Mouse (Mus musculus): ENCODE data around the gene Brms1. TPM values are rescaled to one million over a fixed set of nuclear protein-coding genes. Genes with fewer than 3 reads are reported as not detected.

Gene Brms1
- polyA plus RNA-seq, 1 experiment from 2014 or later, result 33.2 TPM

GRCm38 (mm10) chr19:5045531-5045930, 4.4 kb downstream of the Brms1 start:
- Histone ChIP-seq H3K4me2 (replicated peaks; ENCODE audit: low read depth) (no peak overlapping the region), H3K9ac (ENCODE audit: low read depth, low read length) (no peak overlapping the region), H3K27me3 (replicated peaks; ENCODE audit: control insufficient read depth, insufficient read depth, low read length) (no peaks in the 10 kb centered on the region), H3K9me3 (ENCODE audit: control insufficient read depth) (no peaks in the 10 kb centered on the region), H3K27ac (ENCODE audit: low read depth, low read length) (no peak overlapping the region), H3K4me1 (replicated peaks; ENCODE audit: control insufficient read depth, insufficient read depth, low read length) (0 out of 2 replicates have a peak, but pooled peaks cover 3% of the 10 kb centered on the region), H3K36me3 (ENCODE audit: control insufficient read depth, insufficient read depth) (peaks cover 30% of the 10 kb centered on the region), H3K4me3 (ENCODE audit: low read depth, low read length) (no peak overlapping the region)
- no peak for TF ChIP-seq CTCF (IDR thresholded peaks at IDR 0.05; ENCODE audit: low read depth)
- 84% methylated on average over 4 of the region's 4 CpGs for WGBS
- no peak for ATAC-seq

DNA sequence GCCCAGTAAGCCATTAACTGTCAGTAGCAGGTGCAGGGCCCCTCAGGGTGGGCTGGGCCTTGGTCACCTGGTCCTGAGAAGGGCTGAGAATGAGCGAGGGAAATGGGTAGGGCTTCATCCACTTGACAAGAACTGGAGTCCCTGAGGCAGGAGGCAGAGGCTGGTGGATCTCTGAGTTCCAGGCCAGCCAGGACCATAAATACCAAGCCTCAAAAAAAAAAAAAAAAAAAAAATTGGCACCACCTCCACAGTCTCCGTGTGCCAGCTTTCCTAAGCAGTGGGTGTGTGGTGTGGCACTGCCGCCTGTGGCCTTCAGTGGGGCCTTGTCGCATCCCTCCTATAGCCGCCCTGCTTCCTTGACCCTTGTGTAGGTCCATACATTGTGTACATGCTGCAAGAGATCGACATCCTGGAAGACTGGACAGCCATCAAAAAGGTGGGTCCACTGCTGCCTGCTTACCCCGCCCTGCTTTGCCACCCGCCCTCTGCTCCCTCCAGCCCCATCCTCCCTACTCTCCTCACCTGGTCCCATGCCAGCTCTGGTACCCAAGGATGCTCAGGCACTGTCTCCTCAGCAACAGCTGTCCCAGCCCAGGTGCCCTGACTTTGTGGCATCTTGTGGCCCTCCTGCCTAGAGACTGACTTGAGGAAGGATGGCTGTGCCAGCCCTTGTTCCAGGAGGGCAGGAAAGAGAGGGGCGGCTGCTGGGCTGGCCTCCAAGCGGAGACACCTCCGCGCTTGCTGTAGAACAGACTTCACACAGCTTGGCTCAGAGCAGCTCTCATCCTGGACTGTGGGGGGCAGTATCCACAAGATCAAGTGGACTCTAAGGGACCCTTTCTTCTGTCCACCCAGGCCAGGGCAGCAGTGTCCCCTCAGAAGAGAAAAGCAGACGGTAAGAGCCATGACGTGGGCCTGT, 7.2 kb downstream of the Brms1 start:
- H3K4me1 ChIP-seq (replicated peaks; ENCODE audit: control insufficient read depth, insufficient read depth, low read length), result no peaks in the 10 kb centered on the region
- no peaks in the 10 kb centered on the region for H3K9me3 ChIP-seq (ENCODE audit: control insufficient read depth)
- no peak overlapping the region for H3K27ac ChIP-seq (ENCODE audit: low read depth, low read length)
- no peak overlapping the region for H3K9ac ChIP-seq (ENCODE audit: low read depth, low read length)
- H3K27me3 ChIP-seq (replicated peaks; ENCODE audit: control insufficient read depth, insufficient read depth, low read length), result no peaks in the 10 kb centered on the region
- no peak overlapping the region for H3K4me2 ChIP-seq (replicated peaks; ENCODE audit: low read depth)
- TF ChIP-seq CTCF (IDR thresholded peaks at IDR 0.05; ENCODE audit: low read depth), result no peak
- H3K36me3 ChIP-seq (ENCODE audit: control insufficient read depth, insufficient read depth), result peaks cover 30% of the 10 kb centered on the region
- WGBS, result 81% methylated on average over 13 of the region's 14 CpGs
- no peak overlapping the region for H3K4me3 ChIP-seq (ENCODE audit: low read depth, low read length)
- ATAC-seq, result no peak

- H3K4me1 ChIP-seq (replicated peaks; ENCODE audit: control insufficient read depth, insufficient read depth, low read length), result no peaks in the 10 kb centered on the region
- TF ChIP-seq CTCF (IDR thresholded peaks at IDR 0.05; ENCODE audit: low read depth), result no peak
- no peak overlapping the region for H3K9ac ChIP-seq (ENCODE audit: low read depth, low read length)
- no peak overlapping the region for H3K4me2 ChIP-seq (replicated peaks; ENCODE audit: low read depth)
- H3K27me3 ChIP-seq (replicated peaks; ENCODE audit: control insufficient read depth, insufficient read depth, low read length), result no peaks in the 10 kb centered on the region
- peaks cover 30% of the 10 kb centered on the region for H3K36me3 ChIP-seq (ENCODE audit: control insufficient read depth, insufficient read depth)
- no peaks in the 10 kb centered on the region for H3K9me3 ChIP-seq (ENCODE audit: control insufficient read depth)
- H3K27ac ChIP-seq (ENCODE audit: low read depth, low read length), result no peak overlapping the region
- WGBS, result 87% methylated on average over 6 of the region's 6 CpGs
- H3K4me3 ChIP-seq (ENCODE audit: low read depth, low read length), result no peak overlapping the region
- ATAC-seq, result no peak
Observed at GRCm38 (mm10) chr19:5049325-5049724, 8.2 kb downstream of the Brms1 start.

DNA sequence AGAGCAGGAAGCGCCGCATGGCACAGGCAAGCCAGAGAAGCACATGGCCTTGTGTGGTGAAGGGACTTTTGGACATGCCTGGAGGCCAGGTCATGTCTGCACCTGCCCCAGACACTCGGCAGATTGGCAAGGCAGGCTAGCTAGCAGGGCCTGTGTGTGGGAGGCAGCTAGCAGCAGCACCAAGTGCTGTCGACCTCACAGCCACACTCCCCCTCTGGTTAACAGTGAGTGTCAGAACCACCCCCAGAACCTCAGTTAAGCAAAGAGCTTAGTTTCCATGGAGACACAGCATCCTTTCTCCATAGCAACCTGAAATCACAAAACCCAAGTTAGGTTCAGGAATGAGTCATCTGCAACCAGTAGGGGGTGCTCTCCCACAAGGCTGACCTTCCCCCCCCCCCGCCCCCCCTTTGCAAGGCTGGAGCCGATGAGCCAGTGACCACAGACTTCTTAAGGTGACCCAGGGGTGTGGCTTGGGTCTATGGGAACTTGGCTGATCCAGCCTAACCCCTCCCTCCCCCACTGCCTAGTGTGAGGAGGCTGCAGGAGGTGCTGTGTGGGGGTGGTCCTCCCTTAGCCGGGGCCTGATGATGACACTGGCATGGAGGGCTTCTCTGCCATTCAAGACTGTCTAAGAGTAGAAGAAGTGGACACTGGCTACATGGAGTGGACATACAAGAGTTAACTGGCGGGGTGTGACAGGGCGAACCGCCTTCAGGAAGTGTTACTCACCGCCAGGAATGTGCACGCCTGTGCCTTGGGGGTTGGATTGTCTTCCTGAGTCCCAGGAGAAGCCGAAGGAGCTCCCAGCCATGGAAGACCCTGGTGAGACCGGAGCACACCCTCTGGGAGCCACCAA, 9.1 kb downstream of the Brms1 start, which contains the start of gene Rin1:
Gene Rin1, plus strand, starts transcription at position 435 of the 859 bp plus-strand sequence.
- WGBS, result 21% methylated on average over 13 of the region's 14 CpGs
- Histone ChIP-seq H3K27ac (ENCODE audit: low read depth, low read length) (no peak within 1 kb of the TSS), H3K9me3 (ENCODE audit: control insufficient read depth) (no peaks in the 10 kb centered on the region), H3K4me2 (replicated peaks; ENCODE audit: low read depth) (peak within 1 kb of the TSS; percentile 60), H3K4me1 (replicated peaks; ENCODE audit: control insufficient read depth, insufficient read depth, low read length) (no peaks in the 10 kb centered on the region), H3K27me3 (replicated peaks; ENCODE audit: control insufficient read depth, insufficient read depth, low read length) (no peaks in the 10 kb centered on the region), H3K36me3 (ENCODE audit: control insufficient read depth, insufficient read depth) (peaks cover 30% of the 10 kb centered on the region), H3K4me3 (ENCODE audit: low read depth, low read length) (peak within 1 kb of the TSS; percentile 34), H3K9ac (ENCODE audit: low read depth, low read length) (no peak within 1 kb of the TSS; the same call in 1 of the 2 replicates)
- peak; percentile 76 for ATAC-seq
- peak; percentile 72 for TF ChIP-seq CTCF (IDR thresholded peaks at IDR 0.05; ENCODE audit: low read depth)

- 7% methylated on average over 17 of the region's 17 CpGs for WGBS
- no peaks in the 10 kb centered on the region for H3K27me3 ChIP-seq (replicated peaks; ENCODE audit: control insufficient read depth, insufficient read depth, low read length)
- TF ChIP-seq CTCF (IDR thresholded peaks at IDR 0.05; ENCODE audit: low read depth), result no peak
- peak overlapping the region; percentile 34 for H3K4me3 ChIP-seq (ENCODE audit: low read depth, low read length)
- H3K9me3 ChIP-seq (ENCODE audit: control insufficient read depth), result no peaks in the 10 kb centered on the region
- H3K27ac ChIP-seq (ENCODE audit: low read depth, low read length), result no peak overlapping the region
- no peaks in the 10 kb centered on the region for H3K4me1 ChIP-seq (replicated peaks; ENCODE audit: control insufficient read depth, insufficient read depth, low read length)
- no peak for ATAC-seq
- peaks cover 30% of the 10 kb centered on the region for H3K36me3 ChIP-seq (ENCODE audit: control insufficient read depth, insufficient read depth)
- peak overlapping the region; percentile 60 for H3K4me2 ChIP-seq (replicated peaks; ENCODE audit: low read depth)
- no peak overlapping the region; the same call in 1 of the 2 replicates for H3K9ac ChIP-seq (ENCODE audit: low read depth, low read length)
Observed at GRCm38 (mm10) chr19:5051031-5051430, 9.9 kb downstream of the Brms1 start.

DNA sequence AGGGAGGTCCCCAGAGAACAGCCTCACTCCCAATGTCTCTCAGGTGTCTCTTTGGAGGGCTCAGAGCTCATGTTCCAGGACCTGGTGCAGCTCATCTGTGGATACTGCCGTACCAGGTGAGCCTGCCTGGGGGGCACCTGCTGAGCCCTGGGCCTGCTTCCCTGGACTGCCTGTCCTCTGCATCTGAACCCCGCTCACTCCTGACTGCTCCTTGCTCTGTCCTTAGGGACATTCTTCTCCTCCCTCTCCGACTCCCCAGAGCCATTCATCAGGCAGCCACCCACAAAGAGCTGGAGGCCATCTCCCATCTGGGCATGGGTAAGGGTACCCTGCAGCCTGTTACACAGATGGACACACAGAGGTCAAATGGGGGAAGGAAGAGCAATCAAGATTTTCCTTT, 10.4 kb downstream of the Brms1 start:
- ATAC-seq, result no peak
- no peak for TF ChIP-seq CTCF (IDR thresholded peaks at IDR 0.05; ENCODE audit: low read depth)
- Histone ChIP-seq H3K9me3 (ENCODE audit: control insufficient read depth) (no peaks in the 10 kb centered on the region), H3K36me3 (ENCODE audit: control insufficient read depth, insufficient read depth) (peaks cover 27% of the 10 kb centered on the region), H3K27me3 (replicated peaks; ENCODE audit: control insufficient read depth, insufficient read depth, low read length) (no peaks in the 10 kb centered on the region), H3K27ac (ENCODE audit: low read depth, low read length) (no peak overlapping the region), H3K9ac (ENCODE audit: low read depth, low read length) (no peak overlapping the region), H3K4me2 (replicated peaks; ENCODE audit: low read depth) (peak overlapping the region; percentile 60), H3K4me3 (ENCODE audit: low read depth, low read length) (0 out of 2 replicates have a peak overlapping the region, but pooled peaks have one; percentile 34), H3K4me1 (replicated peaks; ENCODE audit: control insufficient read depth, insufficient read depth, low read length) (no peaks in the 10 kb centered on the region)
- WGBS, result 67% methylated on average over 3 of the region's 3 CpGs

Data from intestine, postnatal 0 days (tissue).